Mouse (Mus musculus): ENCODE measurements around the gene Rem2. TPM values are rescaled to one million over a fixed set of nuclear protein-coding genes. Genes with fewer than 3 reads are reported as not detected.

Rem2 gene
- polyA plus RNA-seq, 1 experiment = not detected

DNA sequence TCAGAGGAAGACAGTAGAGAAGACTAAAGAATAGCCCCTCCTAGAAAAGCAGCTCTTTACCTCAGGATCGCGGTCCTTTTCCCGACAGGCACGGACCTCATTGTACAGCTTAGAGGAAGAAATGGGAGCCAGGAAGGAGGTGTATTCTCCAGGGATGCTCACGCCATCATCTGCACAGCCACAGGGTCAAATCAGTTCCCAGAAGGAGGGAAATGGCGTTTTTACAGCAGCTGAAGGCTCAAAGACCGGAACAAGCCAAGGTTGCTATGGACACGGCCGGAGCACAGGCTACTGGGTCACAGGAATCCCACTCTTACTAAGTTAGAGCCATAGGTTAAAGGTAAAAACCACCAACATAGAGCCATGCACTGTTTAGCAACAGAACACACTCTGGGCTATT lies 33.9 kb downstream of the Rem2 start:
- Histone ChIP-seq H3K4me3 (ENCODE audit: insufficient read depth, low read length) (no peak overlapping the region), H3K4me1 (ENCODE audit: control insufficient read depth, insufficient read depth, low read length) (no peaks in the 10 kb centered on the region), H3K27ac (ENCODE audit: insufficient read depth, low read depth, low read length) (no peak overlapping the region)
- TF ChIP-seq CTCF (IDR thresholded peaks at IDR 0.05; ENCODE audit: low read depth, low read length) (no peak), POLR2A (IDR thresholded peaks at IDR 0.05; ENCODE audit: borderline replicate concordance, low read depth, low read length) (no peak)

- TF ChIP-seq POLR2A (IDR thresholded peaks at IDR 0.05; ENCODE audit: borderline replicate concordance, low read depth, low read length) (0 out of 2 replicates have a peak, but pooled peaks have one; percentile 64), CTCF (IDR thresholded peaks at IDR 0.05; ENCODE audit: low read depth, low read length) (no peak)
- Histone ChIP-seq H3K27ac (ENCODE audit: insufficient read depth, low read depth, low read length) (peak overlapping the region; percentile 64), H3K4me1 (ENCODE audit: control insufficient read depth, insufficient read depth, low read length) (peaks cover 11% of the 10 kb centered on the region), H3K4me3 (ENCODE audit: insufficient read depth, low read length) (peak overlapping the region; percentile 92)
Measured at GRCm38 (mm10) chr14:54516710-54517310, 40.9 kb downstream of the Rem2 start.

GRCm38 (mm10) chr14:54523600-54523999 lies 47.7 kb downstream of the Rem2 start:
- no peak for TF ChIP-seq POLR2A (IDR thresholded peaks at IDR 0.05; ENCODE audit: borderline replicate concordance, low read depth, low read length)
- no peak for TF ChIP-seq CTCF (IDR thresholded peaks at IDR 0.05; ENCODE audit: low read depth, low read length)
- H3K4me3 ChIP-seq (ENCODE audit: insufficient read depth, low read length) = no peak overlapping the region
- H3K27ac ChIP-seq (ENCODE audit: insufficient read depth, low read depth, low read length) = no peak overlapping the region
- peaks cover 3% of the 10 kb centered on the region for H3K4me1 ChIP-seq (ENCODE audit: control insufficient read depth, insufficient read depth, low read length)

DNA sequence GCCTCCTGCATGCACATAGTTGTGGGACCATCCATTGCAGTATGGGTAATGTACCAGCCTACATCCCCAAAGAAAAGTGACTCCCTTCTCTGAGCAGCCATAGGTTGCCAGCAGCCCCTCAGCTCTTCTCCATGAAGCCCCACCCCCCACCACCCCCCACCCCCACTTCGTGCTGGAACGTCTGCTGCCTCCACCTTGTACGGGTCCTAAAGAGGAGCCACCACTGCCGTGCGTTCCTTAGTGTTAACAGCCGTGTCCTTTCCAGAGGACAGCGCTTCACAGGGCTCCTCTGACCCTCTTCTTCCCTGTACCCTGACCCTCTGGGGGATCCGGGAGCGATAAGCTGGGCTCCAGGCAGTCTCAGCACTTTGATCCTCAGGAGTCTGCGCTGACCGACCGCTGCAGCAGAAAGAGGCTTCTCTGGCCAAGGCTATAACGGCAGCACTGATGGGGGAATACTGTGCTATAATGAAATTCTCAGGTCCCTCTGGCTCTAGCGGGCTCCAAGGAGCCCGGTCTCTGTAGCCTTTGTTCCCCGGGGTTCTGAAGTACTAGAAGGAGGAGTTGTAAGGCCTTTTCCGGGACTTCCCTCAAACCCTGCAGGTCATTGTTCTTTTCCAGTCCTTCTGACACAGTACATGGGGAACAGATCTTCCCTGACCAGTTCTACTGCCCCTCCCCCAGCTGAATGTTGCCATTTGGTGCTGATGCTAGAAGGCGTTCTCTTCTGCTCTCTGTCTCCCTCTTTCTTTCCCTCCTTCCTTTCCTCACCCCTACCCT lies 51.5 kb downstream of the Rem2 start:
- Histone ChIP-seq H3K27ac (ENCODE audit: insufficient read depth, low read depth, low read length) (no peak overlapping the region), H3K4me3 (ENCODE audit: insufficient read depth, low read length) (no peak overlapping the region), H3K4me1 (ENCODE audit: control insufficient read depth, insufficient read depth, low read length) (no peaks in the 10 kb centered on the region)
- TF ChIP-seq CTCF (IDR thresholded peaks at IDR 0.05; ENCODE audit: low read depth, low read length) (no peak), POLR2A (IDR thresholded peaks at IDR 0.05; ENCODE audit: borderline replicate concordance, low read depth, low read length) (no peak)

DNA sequence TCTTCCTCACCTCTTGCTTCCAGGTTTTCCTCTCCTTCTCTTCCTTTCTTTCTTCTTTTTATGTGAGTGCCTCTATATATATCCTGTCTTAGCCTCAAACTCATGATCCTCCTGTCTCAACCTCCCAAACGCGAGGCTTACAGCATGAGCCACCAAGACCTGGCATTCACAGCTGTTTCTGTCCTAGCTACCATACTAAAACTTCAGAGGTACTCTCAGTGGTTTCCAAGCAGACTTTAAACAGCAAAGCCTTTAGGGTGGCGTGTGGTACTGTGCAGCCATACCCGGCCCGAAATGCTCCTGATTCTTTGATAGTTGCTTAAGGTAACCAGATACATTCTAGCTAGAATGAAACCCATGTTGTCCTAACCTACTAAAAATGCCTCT lies 52.1 kb downstream of the Rem2 start:
- H3K4me1 ChIP-seq (ENCODE audit: control insufficient read depth, insufficient read depth, low read length) = no peaks in the 10 kb centered on the region
- no peak overlapping the region for H3K27ac ChIP-seq (ENCODE audit: insufficient read depth, low read depth, low read length)
- no peak for TF ChIP-seq POLR2A (IDR thresholded peaks at IDR 0.05; ENCODE audit: borderline replicate concordance, low read depth, low read length)
- H3K4me3 ChIP-seq (ENCODE audit: insufficient read depth, low read length) = no peak overlapping the region

GRCm38 (mm10) chr14:54528446-54529111 lies 52.7 kb downstream of the Rem2 start:
- no peak overlapping the region for H3K4me3 ChIP-seq (ENCODE audit: insufficient read depth, low read length)

More at GRCm38 (mm10) chr14:54528446-54529111, 52.7 kb downstream of the Rem2 start:
- Histone ChIP-seq H3K27ac (ENCODE audit: insufficient read depth, low read depth, low read length) (no peak overlapping the region), H3K4me1 (ENCODE audit: control insufficient read depth, insufficient read depth, low read length) (no peaks in the 10 kb centered on the region)
- peak; percentile 94 for TF ChIP-seq CTCF (IDR thresholded peaks at IDR 0.05; ENCODE audit: low read depth, low read length)
- TF ChIP-seq POLR2A (IDR thresholded peaks at IDR 0.05; ENCODE audit: borderline replicate concordance, low read depth, low read length) = no peak

Other genes starting within 250 kb of the Rem2 start
- gene Dad1, start 222.0 kb upstream of the Rem2 start, polyA plus RNA-seq (2012; ENCODE audit: insufficient read depth, insufficient read length, missing spikeins) = 121 and 130 TPM in 2 replicates
- gene Abhd4, start 221.9 kb upstream of the Rem2 start, polyA plus RNA-seq (2012; ENCODE audit: insufficient read depth, insufficient read length, missing spikeins) = 75.4 and 82.0 TPM in 2 replicates
- not detected in 2 replicates for gene Olfr49, start 191.2 kb upstream of the Rem2 start, polyA plus RNA-seq (2012; ENCODE audit: insufficient read depth, insufficient read length, missing spikeins)
- 84.0 and 93.1 TPM in 2 replicates for gene Oxa1l, start 115.3 kb upstream of the Rem2 start, polyA plus RNA-seq (2012; ENCODE audit: insufficient read depth, insufficient read length, missing spikeins)
- 30.9 and 32.7 TPM in 2 replicates for gene Slc7a7, start 58.3 kb upstream of the Rem2 start, polyA plus RNA-seq (2012; ENCODE audit: insufficient read depth, insufficient read length, missing spikeins)
- 88.5 and 89.7 TPM in 2 replicates for gene Mrpl52, start 49.2 kb upstream of the Rem2 start, polyA plus RNA-seq (2012; ENCODE audit: insufficient read depth, insufficient read length, missing spikeins)
- 20.2 and 24.9 TPM in 2 replicates for gene Mmp14, start 44.5 kb upstream of the Rem2 start, polyA plus RNA-seq (2012; ENCODE audit: insufficient read depth, insufficient read length, missing spikeins)
- 64.2 and 81.2 TPM in 2 replicates for gene Lrp10, start 12.0 kb upstream of the Rem2 start, polyA plus RNA-seq (2012; ENCODE audit: insufficient read depth, insufficient read length, missing spikeins)
- 14.7 and 16.1 TPM in 2 replicates for gene Prmt5, start 41.4 kb downstream of the Rem2 start, polyA plus RNA-seq (2012; ENCODE audit: insufficient read depth, insufficient read length, missing spikeins)
- gene Haus4, start 78.5 kb downstream of the Rem2 start, polyA plus RNA-seq (2012; ENCODE audit: insufficient read depth, insufficient read length, missing spikeins) = 29.3 and 31.9 TPM in 2 replicates
- 0.84 and 0.91 TPM in 2 replicates for gene Ajuba, start 101.5 kb downstream of the Rem2 start, polyA plus RNA-seq (2012; ENCODE audit: insufficient read depth, insufficient read length, missing spikeins)
- gene 4931414P19Rik, start 129.9 kb downstream of the Rem2 start, polyA plus RNA-seq (2012; ENCODE audit: insufficient read depth, insufficient read length, missing spikeins) = 4.1 and 8.3 TPM in 2 replicates
- 99.1 and 108 TPM in 2 replicates for gene Psmb5, start 141.9 kb downstream of the Rem2 start, polyA plus RNA-seq (2012; ENCODE audit: insufficient read depth, insufficient read length, missing spikeins)
- not detected in 2 replicates for gene Psmb11, start 145.3 kb downstream of the Rem2 start, polyA plus RNA-seq (2012; ENCODE audit: insufficient read depth, insufficient read length, missing spikeins)
- not detected in 2 replicates for gene Gm17606, start 164.9 kb downstream of the Rem2 start, polyA plus RNA-seq (2012; ENCODE audit: insufficient read depth, insufficient read length, missing spikeins)
- gene Cdh24, start 165.3 kb downstream of the Rem2 start, polyA plus RNA-seq (2012; ENCODE audit: insufficient read depth, insufficient read length, missing spikeins) = 0.48 and 0.71 TPM in 2 replicates
- gene 1700123O20Rik, start 210.1 kb downstream of the Rem2 start, polyA plus RNA-seq (2012; ENCODE audit: insufficient read depth, insufficient read length, missing spikeins) = 30.2 and 32.8 TPM in 2 replicates
- gene Acin1, start 210.8 kb downstream of the Rem2 start, polyA plus RNA-seq (2012; ENCODE audit: insufficient read depth, insufficient read length, missing spikeins) = 226 and 268 TPM in 2 replicates
- not detected in 2 replicates for gene Gm29776, start 222.7 kb downstream of the Rem2 start, polyA plus RNA-seq (2012; ENCODE audit: insufficient read depth, insufficient read length, missing spikeins)
- gene Cebpe, start 236.1 kb downstream of the Rem2 start, polyA plus RNA-seq (2012; ENCODE audit: insufficient read depth, insufficient read length, missing spikeins) = 0.87 and 0.90 TPM in 2 replicates